Mouse (Mus musculus): ENCODE results near the gene Gm597.

Gene Gm597

DNA sequence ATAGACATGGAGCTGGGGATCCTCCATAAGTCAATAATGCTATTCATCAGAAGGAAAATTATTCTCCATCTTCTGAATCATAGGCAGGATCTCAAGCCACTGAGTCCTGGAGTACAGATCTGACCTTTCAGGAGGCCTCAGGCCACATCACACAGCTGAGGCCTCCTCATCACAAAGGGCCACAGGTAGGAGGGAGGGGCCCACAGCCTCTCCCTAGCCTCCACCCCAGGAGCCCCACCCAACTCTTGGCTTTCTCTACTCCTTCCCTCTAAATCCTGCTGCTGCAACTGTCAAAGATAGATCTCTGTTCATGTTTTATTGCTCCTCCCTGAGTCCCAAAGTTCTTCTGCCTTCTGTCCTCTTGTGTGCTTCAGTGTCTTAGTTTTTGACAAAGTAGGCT lies at the start of gene Gm597:
Gene Gm597, minus strand, starts transcription at position 101 of the 400 bp plus-strand sequence.

DNA sequence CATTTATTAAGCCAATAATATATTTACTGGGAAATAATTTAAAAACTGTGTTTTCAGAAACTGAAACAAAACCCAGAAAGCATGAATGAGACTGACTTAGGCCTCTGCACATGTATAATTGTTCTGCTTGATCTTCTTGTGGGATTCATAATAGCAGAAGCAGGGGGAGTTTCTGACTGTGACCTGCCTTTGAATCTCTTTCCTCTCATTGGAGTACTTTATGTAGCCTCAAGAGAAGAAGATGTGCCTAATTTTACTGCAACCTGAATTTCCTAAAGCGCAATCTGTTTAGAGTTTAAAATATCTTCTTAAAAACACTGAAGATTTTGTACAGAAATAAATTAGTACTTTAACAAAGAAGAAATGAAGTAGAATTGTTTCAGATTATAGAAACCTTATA lies 27.6 kb upstream of the Gm597 start:
- WGBS, result 52% methylated on average over 1 of the region's 1 CpGs

DNA sequence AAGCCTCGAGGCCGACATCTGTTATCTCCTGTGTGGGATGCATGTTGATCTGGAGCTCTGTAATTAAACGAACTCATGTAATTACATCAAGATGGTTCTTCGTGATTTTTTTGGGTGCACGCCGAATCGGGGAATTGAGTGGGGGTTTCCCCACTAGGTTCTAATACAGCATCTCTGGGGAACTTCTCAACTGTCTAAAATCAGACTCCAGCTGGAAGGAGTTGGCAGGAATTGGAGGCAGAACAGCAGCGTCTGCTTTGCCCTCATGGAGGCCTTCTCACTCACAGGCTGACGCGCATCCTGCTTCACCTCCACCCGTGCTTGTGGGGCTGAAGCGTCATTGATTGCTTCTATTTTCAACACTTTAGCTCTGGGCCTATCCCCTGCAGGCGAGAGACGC lies 20.8 kb upstream of the Gm597 start:
- WGBS, result 83% methylated on average over 14 of the region's 14 CpGs

Measured in cerebral cortex, adult 2 months (tissue).